Mouse (Mus musculus): ENCODE results near the gene Cdh5.

GRCm38 (mm10) chr8:104101415-104101814, at the start of gene Cdh5:
- no peak for TF ChIP-seq GATA1 (IDR thresholded peaks at IDR 0.05; ENCODE audit: low read length)
- no peak for TF ChIP-seq TAL1 (IDR thresholded peaks at IDR 0.05; ENCODE audit: low read length)
